Mouse (Mus musculus) yolk sac, embryonic 10.5 days (tissue): ENCODE measurements at regions not wholly inside any gene's neighbourhood (a gene's known extent, or its start where the extent isn't known, plus 50 kb on each side); places are given as distances from the start of the nearest gene placed in this dataset.
A peak's percentile ranks its signal among the peaks of the same experiment; 100 is the strongest.

ENCODE experiments used
- DNase-seq: peaks from one replicate; pipeline ENCODE4 v3.0.0-alpha.2; 2017; ENCODE audit warnings: low spot score

GRCm38 (mm10) chr9:61509091-61509490, 136.9 kb downstream of the Tle3 start:
- DNase-seq = no peak

- no peak for DNase-seq
These were observed 128.7 kb downstream of the Tle3 start for GRCm38 (mm10) chr9:61500851-61501250.

- no peak for DNase-seq
These were observed 120.7 kb downstream of the Tle3 start for GRCm38 (mm10) chr9:61492896-61493295.

DNA sequence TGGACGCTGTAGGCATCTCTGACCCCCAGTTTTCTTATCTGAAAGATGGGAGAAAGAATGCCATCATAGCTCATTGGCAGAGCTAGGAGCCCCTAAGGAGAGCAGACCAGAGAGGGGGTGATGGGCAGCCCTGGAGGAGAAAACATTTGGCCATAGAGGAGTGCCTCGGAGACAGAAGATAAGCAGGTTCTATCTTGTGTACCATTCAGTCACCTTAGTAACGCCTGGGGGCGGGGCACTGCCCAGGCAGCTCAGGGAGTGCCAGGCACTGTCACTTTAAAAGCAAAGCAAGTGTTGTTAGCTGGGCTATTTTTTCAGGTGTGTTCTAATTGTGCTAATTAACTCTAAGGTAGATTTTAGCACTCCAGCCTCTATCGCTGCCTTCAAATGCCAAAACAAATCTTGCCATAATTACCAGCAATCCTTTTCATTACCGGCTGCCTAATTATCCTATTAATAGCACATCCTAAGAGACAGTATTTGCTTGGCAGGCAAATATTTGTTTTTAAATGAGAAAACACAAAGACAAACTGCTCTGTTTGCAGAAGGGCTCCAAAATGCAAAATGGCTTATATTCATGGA, 119.1 kb downstream of the Tle3 start:
- no peak for DNase-seq

GRCm38 (mm10) chr9:61489983-61490382, 117.8 kb downstream of the Tle3 start:
- DNase-seq = no peak

- DNase-seq = no peak
These were observed 117.0 kb downstream of the Tle3 start for GRCm38 (mm10) chr9:61489147-61489546.

DNA sequence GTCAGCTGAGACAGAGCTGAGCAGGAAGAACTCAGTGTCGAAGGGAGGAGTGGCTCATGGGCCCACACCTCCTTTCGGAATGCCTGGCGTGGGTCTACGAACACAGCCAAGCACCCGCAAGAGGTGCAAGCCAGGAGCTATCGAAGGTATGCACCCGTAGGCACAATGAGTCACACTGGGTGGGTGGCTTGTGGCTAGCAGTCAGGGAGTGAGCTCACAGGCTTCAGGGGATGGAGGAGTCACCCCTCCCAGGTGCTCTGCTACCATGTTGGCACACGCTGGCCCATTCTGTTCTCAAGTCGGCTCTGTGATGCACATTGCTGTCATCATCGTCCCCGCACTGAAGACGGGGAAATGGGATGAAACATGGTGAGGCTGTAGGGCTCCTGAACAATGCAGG, 115.7 kb downstream of the Tle3 start:
- DNase-seq = no peak

- no peak for DNase-seq
These were observed 115.0 kb downstream of the Tle3 start for GRCm38 (mm10) chr9:61487146-61487545.

- peak; percentile 38 for DNase-seq
These were observed 112.2 kb downstream of the Tle3 start for GRCm38 (mm10) chr9:61484391-61484790.

- DNase-seq = no peak
These were observed 107.5 kb downstream of the Tle3 start for GRCm38 (mm10) chr9:61479626-61480025.

- no peak for DNase-seq
These were observed 106.7 kb downstream of the Tle3 start for GRCm38 (mm10) chr9:61478862-61479261.

DNA sequence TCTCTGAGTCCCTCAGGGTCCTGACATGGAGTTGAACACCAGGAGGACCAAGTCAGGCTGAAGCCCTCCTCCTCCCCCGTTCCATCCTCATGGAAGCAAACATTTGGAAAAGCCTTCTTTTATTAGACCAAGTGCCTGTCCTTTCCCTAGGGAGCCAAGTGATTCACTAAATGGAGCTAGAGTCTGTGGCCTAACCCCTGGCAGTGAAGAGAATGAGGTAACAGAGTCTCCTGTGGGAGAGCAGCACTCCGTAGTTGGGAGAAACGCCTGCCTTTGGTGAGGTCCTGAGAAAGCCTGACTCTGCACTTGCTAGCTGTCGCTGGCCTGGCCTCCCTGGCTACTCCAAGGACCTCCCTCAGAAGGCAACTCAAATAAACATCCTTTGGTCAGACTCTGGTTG, 104.2 kb downstream of the Tle3 start:
- DNase-seq = no peak

DNA sequence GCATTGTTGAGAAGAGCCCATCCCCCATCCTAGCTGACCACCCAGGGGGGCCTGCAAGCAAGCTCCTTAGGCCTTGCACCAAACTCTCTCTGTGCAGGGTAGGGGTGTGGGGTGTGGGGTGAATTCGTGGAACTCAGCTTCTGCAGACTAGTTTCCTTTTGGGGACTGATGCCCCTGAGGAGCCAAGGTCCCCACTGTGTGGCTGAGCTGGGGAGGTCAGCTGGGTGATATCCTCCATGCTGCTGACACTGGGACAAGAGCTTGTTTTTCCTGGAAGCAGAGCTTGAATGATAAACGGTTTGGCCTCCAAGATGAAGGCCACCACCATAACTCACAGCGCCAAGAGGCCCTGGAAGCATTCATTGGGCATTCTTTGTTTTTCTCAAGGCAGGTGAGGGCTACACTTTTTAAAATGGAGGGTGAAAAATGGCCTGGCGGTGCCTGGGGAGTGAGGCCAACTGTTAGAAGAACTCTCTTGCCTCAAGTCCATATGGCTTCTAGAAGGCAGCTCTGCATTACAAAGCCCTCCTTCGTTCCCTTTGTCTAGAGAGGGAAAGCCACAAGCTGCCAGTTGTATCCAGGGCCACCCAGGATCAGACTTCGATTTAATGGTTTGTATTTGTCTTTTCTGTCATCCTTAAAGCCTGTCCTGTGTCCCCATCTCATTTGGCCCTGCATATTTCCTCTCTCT, 98.8 kb downstream of the Tle3 start:
- DNase-seq = no peak

DNA sequence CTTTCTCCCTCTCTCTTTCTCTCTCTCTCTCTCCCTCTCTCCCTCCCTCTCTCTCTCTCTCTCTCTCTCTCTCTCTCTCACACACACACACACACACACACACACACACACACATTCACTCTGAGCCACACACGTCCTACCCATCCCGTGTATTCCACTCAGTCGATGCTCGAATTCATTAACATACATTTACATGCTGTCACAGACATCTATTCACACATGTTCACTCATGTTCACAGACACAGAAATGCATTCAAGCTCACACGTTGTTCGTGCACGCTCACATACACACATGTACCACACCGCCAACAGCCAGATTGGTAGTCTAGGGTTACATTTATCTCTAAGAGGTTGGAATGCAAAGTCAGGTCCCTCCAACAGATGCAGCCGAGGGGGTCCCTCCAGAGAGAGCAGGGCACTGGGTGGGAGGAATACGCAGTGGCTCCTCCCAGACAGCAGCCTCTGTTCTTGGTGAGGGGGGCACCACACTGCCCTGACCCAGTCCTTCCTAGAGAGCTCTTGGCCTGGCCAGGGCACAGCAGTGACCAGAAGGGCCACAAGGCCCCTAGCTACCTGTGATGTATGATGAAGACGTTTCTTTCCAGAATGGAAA, 96.8 kb downstream of the Tle3 start:
- DNase-seq = no peak

- peak; percentile 22 for DNase-seq
These were observed 96.2 kb downstream of the Tle3 start for GRCm38 (mm10) chr9:61468368-61468848.
